Mouse (Mus musculus) heart, adult 8-10 months (tissue): ENCODE measurements around the gene Fscn1. TPM values are rescaled to one million over a fixed set of nuclear protein-coding genes. Genes with fewer than 3 reads are reported as not detected.

Experiments used
- DNase-seq: peaks from one replicate; pipeline ENCODE4 v3.0.0; 2022; ENCODE audit warnings: low spot score
- total RNA-seq, 4 experiments: library from RNA; stranded (reverse); gene quantifications; 2 replicates each; pipeline ENCODE4 v1.2.4; 2022

Fscn1 gene
- total RNA-seq, 4 experiments from 2014 or later = 9.9 to 28.6 (median 23.6) TPM

- DNase-seq = peak; percentile 86
Observed at GRCm38 (mm10) chr5:142935642-142936335, 24.4 kb upstream of the Fscn1 start.

DNA sequence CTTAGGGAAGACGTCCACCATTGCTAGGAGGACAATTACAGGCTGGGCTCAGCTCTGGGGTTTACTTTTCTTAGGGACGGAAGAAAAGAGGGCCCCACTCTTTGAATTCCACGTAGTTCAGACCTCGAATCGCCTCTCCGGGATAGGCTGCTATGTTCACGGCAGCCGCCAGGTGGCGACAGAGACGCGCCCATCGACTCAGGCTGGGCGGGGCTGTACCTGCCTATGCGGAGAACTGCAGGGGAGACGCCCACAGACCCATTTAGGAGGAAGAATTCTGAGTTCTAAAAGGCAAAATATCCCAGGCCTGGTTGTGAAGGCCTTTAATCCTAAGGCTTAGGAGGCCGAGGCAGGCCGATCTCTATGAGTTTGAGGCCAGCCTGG lies 23.8 kb upstream of the Fscn1 start:
- DNase-seq = peak; percentile 75

DNA sequence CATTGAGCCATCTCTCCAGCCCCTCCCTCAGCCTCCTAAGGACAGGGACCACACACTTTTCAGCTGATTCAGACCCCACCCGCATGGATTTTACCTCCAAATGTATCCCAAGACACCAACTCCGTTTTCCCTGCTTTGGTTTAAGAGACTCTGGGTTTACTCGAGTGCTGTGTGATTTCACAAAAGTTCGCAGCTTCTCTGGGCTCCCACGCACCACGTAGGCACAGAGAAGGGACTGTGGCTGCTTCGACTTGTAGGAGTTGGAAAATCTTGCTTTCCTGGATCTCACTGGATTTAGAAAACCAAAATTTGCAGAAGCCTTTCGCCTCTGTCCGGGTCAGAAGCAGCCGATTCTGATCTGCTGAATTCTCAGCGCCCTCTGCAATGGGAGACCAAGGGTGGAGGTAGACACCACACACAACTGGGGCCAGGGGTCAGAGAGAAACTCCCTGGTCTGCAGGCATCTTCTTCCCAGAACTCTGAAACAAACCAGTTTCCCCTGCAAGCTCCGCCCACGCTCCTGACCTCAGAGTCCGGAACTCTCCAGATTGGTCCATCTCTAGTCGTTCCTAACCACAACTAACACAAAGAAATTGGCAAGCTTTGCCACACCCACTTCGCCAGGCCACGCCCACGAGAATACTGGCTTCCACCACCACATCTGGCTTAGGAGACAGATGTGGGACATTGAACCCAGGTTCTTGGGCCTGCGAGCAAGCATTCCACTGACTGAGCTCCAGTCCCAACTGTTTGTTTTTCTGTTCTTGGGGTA lies 22.0 kb upstream of the Fscn1 start:
- DNase-seq = no peak

- no peak for DNase-seq
Observed at GRCm38 (mm10) chr5:142940393-142940792, 19.8 kb upstream of the Fscn1 start.

DNA sequence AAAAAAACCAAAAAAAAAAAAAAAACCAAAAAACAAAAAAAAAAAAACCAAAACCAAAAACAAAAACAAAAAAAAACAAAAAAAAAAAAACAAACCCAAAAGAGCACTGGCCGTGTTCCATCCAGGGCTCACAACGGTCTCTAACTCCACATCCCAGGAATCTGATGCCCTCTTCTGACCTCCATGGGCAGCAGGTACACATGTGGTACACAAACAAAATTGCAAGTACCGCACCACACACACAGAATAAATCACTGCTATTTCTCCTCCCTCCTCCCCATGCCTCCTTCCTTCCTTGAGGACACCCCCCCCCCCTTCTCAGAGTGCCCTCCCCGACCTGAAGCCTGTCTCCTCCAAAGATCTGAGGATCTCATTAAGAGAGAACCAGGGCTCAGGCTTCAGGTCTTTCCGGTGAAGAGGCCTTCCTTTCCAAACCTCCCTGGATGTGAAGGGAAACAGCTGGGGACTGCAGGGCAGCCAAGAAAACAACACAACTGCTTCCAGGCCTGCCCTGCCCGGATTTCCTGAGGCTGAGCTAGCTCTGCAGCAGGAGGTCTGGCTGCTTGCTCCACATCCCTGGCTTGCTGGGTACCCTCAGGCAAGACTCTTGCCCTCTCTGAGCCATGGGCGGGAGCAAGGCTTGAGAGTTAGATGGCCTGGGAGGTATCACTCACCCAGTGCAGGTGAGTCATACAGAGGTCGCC lies 15.0 kb upstream of the Fscn1 start:
- DNase-seq = peak; percentile 82

- DNase-seq = no peak
Observed at GRCm38 (mm10) chr5:142947460-142947859, 12.7 kb upstream of the Fscn1 start.

- no peak for DNase-seq
Observed at GRCm38 (mm10) chr5:142949580-142949979, 10.6 kb upstream of the Fscn1 start.

- no peak for DNase-seq
Observed at GRCm38 (mm10) chr5:142950405-142950804, 9.7 kb upstream of the Fscn1 start.

GRCm38 (mm10) chr5:142953641-142954040 lies 6.5 kb upstream of the Fscn1 start:
- DNase-seq = no peak

GRCm38 (mm10) chr5:142956956-142957703 lies 3.0 kb upstream of the Fscn1 start:
- DNase-seq = no peak

DNA sequence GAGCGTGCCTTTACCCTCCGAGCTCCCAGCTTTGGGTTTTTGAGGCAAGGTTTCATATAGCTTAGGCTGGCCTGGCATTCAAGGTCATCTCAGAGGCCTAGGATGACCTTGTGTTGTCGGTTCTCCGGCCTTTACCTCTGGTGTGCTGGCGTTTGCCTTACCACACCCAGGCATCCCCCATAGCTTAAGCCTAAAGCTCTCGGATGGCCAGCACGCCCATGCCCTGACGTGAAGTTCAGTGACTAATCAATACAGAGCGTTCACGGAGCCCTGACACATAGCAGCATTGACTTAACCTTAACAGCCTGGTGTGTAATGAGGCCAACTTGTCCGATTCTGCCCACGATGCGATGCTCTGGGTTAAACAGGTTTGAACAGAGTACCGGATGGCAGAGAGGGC lies 1.7 kb upstream of the Fscn1 start:
- no peak for DNase-seq

- no peak for DNase-seq
Observed at GRCm38 (mm10) chr5:142959156-142959555, 987 bp upstream of the Fscn1 start.

GRCm38 (mm10) chr5:142960775-142961271 lies 680 bp downstream of the Fscn1 start:
- DNase-seq = no peak

DNA sequence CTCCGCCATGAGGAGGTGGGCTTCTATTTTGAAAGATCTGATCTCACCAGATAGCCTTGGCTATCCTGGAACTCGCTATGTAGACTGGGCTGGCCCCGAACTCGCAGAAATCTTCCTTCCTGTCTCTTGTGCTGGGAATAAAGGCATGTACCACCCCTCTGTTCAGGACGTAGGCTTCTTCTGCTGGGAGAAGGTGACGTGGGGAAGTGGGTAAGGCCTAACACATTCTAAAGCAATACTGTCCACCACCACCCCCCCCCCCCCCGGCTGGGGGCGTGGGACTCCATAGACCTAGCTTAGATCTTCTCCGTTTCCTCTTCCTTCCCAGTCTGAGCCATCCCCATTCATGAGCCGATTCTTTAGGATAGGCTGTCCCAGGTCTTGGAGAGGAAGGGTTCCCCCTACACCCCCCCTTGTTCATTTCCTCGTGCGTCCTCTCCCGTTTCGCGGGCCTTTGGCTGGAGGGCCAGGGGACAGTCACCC lies 1.3 kb downstream of the Fscn1 start:
- peak; percentile 78 for DNase-seq

- DNase-seq = peak; percentile 91
Observed at GRCm38 (mm10) chr5:142961881-142962443, 1.8 kb downstream of the Fscn1 start.

GRCm38 (mm10) chr5:142962444-142962961 lies 2.4 kb downstream of the Fscn1 start:
- no peak for DNase-seq

- peak; percentile 42 for DNase-seq
Observed at GRCm38 (mm10) chr5:142963003-142963704, 3.0 kb downstream of the Fscn1 start.

DNA sequence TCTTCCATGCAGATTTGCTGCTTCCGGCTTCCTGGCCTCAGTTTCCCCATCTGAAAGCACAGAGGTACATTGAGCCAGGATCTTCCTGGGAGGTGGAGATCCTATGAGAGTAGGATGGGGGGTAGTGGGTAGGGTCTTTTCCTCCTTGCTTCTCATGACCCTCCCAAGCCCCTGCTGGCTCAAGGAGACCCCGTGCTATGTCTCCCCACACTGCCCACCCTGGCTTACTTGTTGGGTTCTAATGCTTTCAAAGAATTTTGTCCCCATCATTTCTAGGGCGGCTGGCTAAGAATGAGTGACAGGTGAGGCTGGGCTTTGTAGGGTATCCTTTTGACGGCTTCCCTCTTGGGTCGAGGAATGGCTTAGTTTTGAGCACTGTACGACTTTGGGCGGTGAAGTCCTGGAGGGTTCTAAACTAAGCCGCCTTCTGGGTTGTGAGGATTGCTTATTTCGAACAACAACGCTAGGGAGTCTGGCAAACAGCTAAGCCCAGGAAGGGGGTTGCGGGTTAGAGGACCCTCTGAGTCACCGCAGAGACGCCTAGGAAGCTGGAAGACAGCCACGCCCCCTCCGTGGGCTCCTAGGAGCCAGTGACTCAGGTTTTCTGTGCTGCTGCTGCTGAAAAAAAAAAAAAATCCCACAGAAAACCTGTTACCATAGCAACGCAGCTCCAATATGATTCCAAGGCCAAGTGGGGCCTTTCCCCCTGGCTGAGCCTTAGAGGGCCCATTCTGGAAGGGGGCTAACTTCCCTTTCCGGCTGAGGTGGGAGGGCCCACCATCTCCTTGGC lies 3.8 kb downstream of the Fscn1 start:
- no peak for DNase-seq

DNA sequence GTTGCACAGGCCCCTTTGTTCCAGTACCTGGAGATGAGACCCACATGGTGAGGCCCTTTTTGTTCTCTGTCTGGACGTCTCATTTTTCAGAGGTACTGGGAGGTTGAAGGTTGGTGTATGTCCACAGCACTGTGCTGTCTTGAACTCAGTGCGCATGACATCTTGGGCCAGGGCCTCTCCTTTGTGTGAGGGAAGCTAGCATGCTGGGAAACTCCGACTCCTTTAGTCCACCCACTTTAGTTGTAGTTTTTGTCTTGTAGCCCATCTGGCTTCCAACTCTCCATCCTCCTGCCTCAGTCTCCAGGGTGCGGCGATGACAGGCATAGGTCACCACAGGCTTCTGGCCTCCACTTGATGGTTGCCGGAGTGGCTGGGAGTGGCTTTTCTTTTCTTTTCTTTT lies 4.5 kb downstream of the Fscn1 start:
- DNase-seq = no peak
